Mouse (Mus musculus): ENCODE measurements around the gene Ubap2. TPM values are rescaled to one million over a fixed set of nuclear protein-coding genes. Genes with fewer than 3 reads are reported as not detected.

Gene Ubap2
- total and polyA plus RNA-seq, 2 experiments from 2014 or later, result 16.1 to 37.3 TPM

- no peak overlapping the region for H3K4me2 ChIP-seq (ENCODE audit: low read depth)
- H3K27ac ChIP-seq (ENCODE audit: low read depth, low read length), result peak overlapping the region; percentile 41
- no peak for TF ChIP-seq CTCF (IDR thresholded peaks at IDR 0.05; ENCODE audit: low read depth)
- H3K9me3 ChIP-seq (ENCODE audit: low read length), result no peaks in the 10 kb centered on the region
- no peak overlapping the region for H3K9ac ChIP-seq
- H3K36me3 ChIP-seq (ENCODE audit: insufficient read depth), result peaks cover 88% of the 10 kb centered on the region
- 51% methylated on average over 3 of the region's 3 CpGs for WGBS
- peak; percentile 55 for DNase-seq
- no peaks in the 10 kb centered on the region for H3K27me3 ChIP-seq (ENCODE audit: insufficient read depth, low read length)
- H3K4me1 ChIP-seq (ENCODE audit: insufficient read depth), result no peaks in the 10 kb centered on the region
- H3K4me3 ChIP-seq (ENCODE audit: low read depth, low read length), result no peak overlapping the region
- ATAC-seq, result peak; percentile 64
Measured at GRCm38 (mm10) chr4:41196861-41197610, 77.9 kb downstream of the Ubap2 start.

GRCm38 (mm10) chr4:41195328-41195727, 79.6 kb downstream of the Ubap2 start:
- Histone ChIP-seq H3K4me3 (ENCODE audit: low read depth, low read length) (no peak overlapping the region), H3K4me1 (ENCODE audit: insufficient read depth) (no peaks in the 10 kb centered on the region), H3K36me3 (ENCODE audit: insufficient read depth) (peaks cover 86% of the 10 kb centered on the region), H3K27me3 (ENCODE audit: insufficient read depth, low read length) (no peaks in the 10 kb centered on the region), H3K27ac (ENCODE audit: low read depth, low read length) (no peak overlapping the region), H3K4me2 (ENCODE audit: low read depth) (no peak overlapping the region), H3K9me3 (ENCODE audit: low read length) (no peaks in the 10 kb centered on the region), H3K9ac (no peak overlapping the region)
- ATAC-seq (no peak), DNase-seq (no peak)
- no peak for TF ChIP-seq CTCF (IDR thresholded peaks at IDR 0.05; ENCODE audit: low read depth)
- WGBS, result 90% methylated on average over 15 of the region's 15 CpGs

DNA sequence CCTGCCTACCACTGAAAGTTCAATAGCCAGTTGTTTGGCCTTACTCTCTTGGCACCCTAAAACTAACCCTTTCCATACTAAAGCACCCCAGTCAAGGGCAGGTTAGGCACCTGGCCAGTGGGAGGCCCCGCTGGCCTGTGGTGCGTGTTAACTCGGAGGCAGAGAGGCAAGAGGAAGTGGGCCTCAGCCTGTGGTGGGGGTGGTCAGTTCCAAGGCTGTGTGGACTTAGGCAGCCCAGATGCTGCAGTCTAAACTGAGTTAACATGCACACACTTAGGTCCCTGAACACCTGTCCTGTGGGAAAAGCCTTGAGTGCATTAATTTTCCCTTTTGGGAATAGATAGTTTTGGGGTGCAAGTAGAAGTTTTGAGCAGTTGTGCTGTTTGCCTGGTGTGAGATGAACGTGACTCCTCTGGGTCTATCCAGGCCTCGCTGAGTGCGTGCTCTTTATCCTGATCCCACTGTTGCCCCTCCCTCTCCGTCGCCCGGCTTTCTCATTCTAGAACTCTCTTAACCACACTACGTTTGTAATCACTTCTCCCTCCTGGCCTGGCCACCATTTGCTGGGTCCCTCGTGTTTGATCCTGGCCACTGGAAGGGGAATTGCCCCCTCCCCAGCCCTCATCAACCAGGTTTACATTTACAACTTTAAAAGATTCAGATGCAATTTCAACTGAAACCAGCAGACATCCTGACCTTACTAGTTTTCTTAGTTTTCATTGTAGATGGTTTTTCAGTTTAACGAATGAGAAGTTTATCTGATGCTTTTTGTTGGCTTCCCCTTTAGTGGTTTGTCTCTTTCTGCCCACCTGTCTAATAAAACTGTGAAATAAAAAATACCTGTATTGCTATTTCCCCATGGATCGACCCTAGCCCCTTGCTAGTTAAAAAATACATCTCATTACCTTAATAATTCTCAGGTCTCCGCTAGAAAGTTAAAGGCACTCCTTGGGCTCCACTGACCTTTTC, 82.1 kb downstream of the Ubap2 start:
- Histone ChIP-seq H3K4me1 (ENCODE audit: insufficient read depth) (no peaks in the 10 kb centered on the region), H3K9ac (no peak overlapping the region), H3K36me3 (ENCODE audit: insufficient read depth) (peaks cover 74% of the 10 kb centered on the region), H3K4me2 (ENCODE audit: low read depth) (no peak overlapping the region), H3K27ac (ENCODE audit: low read depth, low read length) (no peak overlapping the region), H3K9me3 (ENCODE audit: low read length) (no peaks in the 10 kb centered on the region), H3K4me3 (ENCODE audit: low read depth, low read length) (no peak overlapping the region), H3K27me3 (ENCODE audit: insufficient read depth, low read length) (no peaks in the 10 kb centered on the region)
- no peak for TF ChIP-seq CTCF (IDR thresholded peaks at IDR 0.05; ENCODE audit: low read depth)
- ATAC-seq (no peak), DNase-seq (no peak)
- WGBS, result 74% methylated on average over 14 of the region's 14 CpGs

DNA sequence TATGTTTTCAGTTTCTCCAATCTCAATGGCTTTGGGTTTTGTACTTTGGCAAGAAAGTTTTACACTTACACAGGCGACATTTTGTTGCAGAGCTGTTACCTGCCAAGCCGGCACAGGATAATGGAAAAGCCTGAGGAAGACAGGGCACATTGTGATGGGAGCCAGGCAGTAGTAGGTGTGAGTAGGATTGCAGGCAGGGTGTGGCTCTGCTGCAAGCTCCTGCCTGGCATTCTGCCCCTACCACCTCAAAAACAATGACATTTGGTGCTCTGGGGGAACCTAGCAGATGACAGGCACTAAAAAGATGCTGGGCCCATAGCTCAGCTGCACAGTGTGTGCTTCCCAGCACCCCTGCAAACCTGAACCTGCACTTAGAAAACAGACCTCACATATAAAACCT, 85.1 kb downstream of the Ubap2 start:
- no peak overlapping the region for H3K4me3 ChIP-seq (ENCODE audit: low read depth, low read length)
- H3K27me3 ChIP-seq (ENCODE audit: insufficient read depth, low read length), result no peaks in the 10 kb centered on the region
- no peak for TF ChIP-seq CTCF (IDR thresholded peaks at IDR 0.05; ENCODE audit: low read depth)
- H3K9me3 ChIP-seq (ENCODE audit: low read length), result no peaks in the 10 kb centered on the region
- WGBS, result 86% methylated on average over 2 of the region's 2 CpGs
- H3K27ac ChIP-seq (ENCODE audit: low read depth, low read length), result no peak overlapping the region
- peaks cover 51% of the 10 kb centered on the region for H3K36me3 ChIP-seq (ENCODE audit: insufficient read depth)
- ATAC-seq (no peak), DNase-seq (no peak)
- H3K4me2 ChIP-seq (ENCODE audit: low read depth), result no peak overlapping the region
- no peaks in the 10 kb centered on the region for H3K4me1 ChIP-seq (ENCODE audit: insufficient read depth)
- H3K9ac ChIP-seq, result no peak overlapping the region

- H3K4me2 ChIP-seq (ENCODE audit: low read depth), result no peak overlapping the region
- TF ChIP-seq CTCF (IDR thresholded peaks at IDR 0.05; ENCODE audit: low read depth), result no peak
- no peak overlapping the region for H3K4me3 ChIP-seq (ENCODE audit: low read depth, low read length)
- H3K36me3 ChIP-seq (ENCODE audit: insufficient read depth), result peaks cover 23% of the 10 kb centered on the region; the same call in 1 of the 2 replicates
- H3K9me3 ChIP-seq (ENCODE audit: low read length), result no peaks in the 10 kb centered on the region
- H3K27ac ChIP-seq (ENCODE audit: low read depth, low read length), result no peak overlapping the region
- H3K9ac ChIP-seq, result no peak overlapping the region
- DNase-seq (no peak), ATAC-seq (no peak)
- H3K4me1 ChIP-seq (ENCODE audit: insufficient read depth), result no peaks in the 10 kb centered on the region
- no peaks in the 10 kb centered on the region for H3K27me3 ChIP-seq (ENCODE audit: insufficient read depth, low read length)
- 81% methylated on average over 15 of the region's 15 CpGs for WGBS
Measured at GRCm38 (mm10) chr4:41179825-41180725, 94.9 kb downstream of the Ubap2 start.

DNA sequence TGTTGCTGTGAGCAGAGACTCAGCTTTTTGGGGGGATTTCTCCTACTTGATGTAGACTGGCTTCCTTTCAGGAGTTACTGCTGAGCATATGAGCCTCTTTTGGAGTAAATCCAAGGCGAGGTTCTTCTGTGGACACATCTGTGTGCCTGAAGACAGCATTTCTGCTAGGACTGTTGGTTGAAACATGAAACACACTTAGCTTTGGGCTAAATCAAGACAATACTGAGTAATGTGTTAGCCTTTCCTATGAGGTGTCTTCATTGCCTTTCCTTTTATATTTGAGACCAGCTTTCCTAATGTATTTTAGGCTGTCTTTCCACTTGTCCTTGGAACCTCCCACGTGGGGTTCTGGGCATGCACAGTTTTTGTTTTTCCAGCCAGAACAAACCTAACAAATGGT, 100.3 kb downstream of the Ubap2 start:
- Histone ChIP-seq H3K4me1 (ENCODE audit: insufficient read depth) (no peaks in the 10 kb centered on the region), H3K9me3 (ENCODE audit: low read length) (no peaks in the 10 kb centered on the region), H3K27me3 (ENCODE audit: insufficient read depth, low read length) (no peaks in the 10 kb centered on the region), H3K9ac (no peak overlapping the region), H3K36me3 (ENCODE audit: insufficient read depth) (peaks cover 18% of the 10 kb centered on the region), H3K4me2 (ENCODE audit: low read depth) (no peak overlapping the region), H3K4me3 (ENCODE audit: low read depth, low read length) (no peak overlapping the region), H3K27ac (ENCODE audit: low read depth, low read length) (no peak overlapping the region)
- no peak for TF ChIP-seq CTCF (IDR thresholded peaks at IDR 0.05; ENCODE audit: low read depth)
- ATAC-seq (no peak), DNase-seq (no peak)
- WGBS, result 80% methylated on average over 2 of the region's 2 CpGs
